Mouse (Mus musculus) layer of hippocampus, adult 18-20 months (tissue): Measurements from ENCODE around the gene Lrrc8a. TPM values are rescaled to one million over a fixed set of nuclear protein-coding genes. Genes with fewer than 3 reads are reported as not detected.

Experiments
- DNase-seq, 2 experiments: peaks; one replicate each; pipeline ENCODE4 v3.0.0; 2022; ENCODE audit warnings: low spot score in 2 of 2
- total RNA-seq, 2 experiments: library from RNA; stranded (reverse); gene quantifications; 2 replicates each; pipeline ENCODE4 v1.2.3; 2021

Lrrc8a gene
- total RNA-seq, 2 experiments from 2014 or later = 61.5 to 62.8 TPM

DNA sequence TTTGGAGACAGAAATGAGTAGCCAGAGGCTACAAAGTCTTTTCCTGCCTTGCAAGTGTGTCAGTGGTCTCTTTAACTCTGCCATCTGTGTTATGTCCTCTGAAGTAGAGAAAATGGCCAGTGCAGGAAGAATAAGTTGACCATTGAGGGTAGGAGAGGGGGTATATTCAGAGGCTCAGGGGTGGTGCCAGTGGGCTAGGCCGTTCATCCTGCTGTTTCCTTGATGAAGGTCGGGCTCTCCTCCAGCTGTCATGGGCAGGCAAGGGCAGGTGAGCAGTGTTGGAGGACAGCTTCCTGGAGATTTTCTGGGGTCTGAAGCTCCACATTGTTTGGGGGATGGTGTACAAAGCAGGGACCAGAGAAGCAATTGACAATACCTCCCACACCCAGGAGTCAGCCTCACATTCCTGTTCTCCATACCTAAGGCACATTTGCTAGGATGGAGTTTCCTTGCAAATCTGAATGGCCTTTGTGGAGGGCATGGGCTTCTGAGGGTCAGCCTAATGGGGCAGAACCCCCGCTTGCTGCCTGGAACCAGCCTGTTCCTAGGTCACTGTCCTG is 1.5 kb downstream of the Lrrc8a start:
- no peak for DNase-seq

DNA sequence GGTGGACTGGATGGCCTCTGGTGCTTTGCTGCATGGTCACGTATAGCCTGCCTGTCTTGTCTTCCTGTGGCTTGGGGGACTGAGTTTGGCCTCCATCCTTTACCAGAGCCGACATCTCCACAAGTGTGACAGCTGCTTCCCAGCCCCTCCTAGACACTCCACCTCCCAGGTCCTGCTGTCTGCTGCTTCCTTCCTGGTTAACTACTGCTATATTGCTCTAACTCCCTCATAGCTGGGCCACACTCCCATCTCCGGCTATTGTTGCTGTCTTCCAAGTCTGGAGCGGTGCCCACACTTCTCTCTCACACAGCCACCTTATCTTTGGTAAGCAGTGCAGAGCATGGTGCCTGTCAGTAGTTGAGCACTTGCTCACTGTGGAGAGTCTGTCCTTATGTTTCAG is 2.3 kb downstream of the Lrrc8a start:
- no peak for DNase-seq

DNA sequence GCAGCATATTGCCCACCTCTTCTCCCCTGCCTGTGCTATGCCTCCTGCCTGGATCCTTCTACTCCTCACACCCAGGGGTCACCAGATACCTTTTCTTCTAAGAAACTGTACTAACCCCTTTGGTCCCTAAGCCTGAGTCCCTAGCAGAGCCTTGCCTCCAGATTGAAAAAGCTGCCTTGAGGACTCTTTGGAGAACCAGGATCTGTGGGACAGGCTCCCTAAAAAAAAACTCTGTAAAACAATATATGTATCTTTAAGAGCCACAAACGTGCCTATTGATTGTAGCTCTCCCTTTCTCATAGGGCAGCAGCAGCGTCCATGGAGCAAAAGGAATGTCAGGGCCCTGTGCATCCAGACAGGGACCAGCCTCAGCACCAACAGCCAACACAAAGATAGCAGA is 2.8 kb downstream of the Lrrc8a start, which contains the start of gene Gm28035:
Gene Gm28035 (plus strand): TSS at position 301 of the 400 bp plus-strand sequence.
- DNase-seq = no peak

DNA sequence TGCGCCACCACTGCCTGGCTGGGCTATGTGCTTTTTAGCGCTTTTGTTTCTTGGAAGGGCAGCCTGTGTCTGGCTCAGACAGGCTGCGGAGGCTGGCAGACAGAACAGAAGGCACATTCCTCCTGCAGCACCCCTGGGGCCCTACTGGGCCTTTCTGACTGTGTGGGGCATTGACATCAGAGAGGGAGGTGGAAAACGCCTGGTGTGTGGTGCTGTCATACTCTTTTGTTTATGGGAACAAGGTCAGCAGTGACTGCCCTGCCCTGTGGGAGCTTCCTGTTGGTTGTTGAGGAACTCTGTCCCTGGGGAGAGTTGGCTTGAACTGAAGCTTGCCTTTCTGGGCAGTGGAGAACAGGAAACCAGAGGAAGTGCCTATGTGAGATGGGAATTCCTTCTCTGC is 5.0 kb downstream of the Lrrc8a start:
- peak in 1 of 2 experiments; percentile 43 for DNase-seq

DNA sequence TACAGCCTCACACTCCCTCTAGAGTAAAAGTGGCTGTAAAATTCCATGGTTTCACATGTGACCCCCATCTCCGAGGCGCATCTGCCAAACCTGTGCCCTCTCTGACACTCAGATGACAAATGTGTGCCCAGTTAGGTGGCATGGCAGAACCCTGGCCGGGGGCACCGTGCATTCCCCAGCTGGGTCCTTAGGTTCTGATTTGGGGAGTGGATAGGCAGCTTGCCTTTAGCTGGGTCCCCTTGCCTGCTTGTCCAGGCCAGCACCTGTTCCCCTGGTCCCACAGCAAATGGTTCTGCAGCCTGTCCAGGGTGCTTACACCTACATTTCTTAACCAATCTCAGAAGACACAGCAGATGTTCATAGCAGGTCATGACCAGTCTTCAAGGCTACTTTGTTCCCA is 5.9 kb downstream of the Lrrc8a start:
- DNase-seq = no peak

DNA sequence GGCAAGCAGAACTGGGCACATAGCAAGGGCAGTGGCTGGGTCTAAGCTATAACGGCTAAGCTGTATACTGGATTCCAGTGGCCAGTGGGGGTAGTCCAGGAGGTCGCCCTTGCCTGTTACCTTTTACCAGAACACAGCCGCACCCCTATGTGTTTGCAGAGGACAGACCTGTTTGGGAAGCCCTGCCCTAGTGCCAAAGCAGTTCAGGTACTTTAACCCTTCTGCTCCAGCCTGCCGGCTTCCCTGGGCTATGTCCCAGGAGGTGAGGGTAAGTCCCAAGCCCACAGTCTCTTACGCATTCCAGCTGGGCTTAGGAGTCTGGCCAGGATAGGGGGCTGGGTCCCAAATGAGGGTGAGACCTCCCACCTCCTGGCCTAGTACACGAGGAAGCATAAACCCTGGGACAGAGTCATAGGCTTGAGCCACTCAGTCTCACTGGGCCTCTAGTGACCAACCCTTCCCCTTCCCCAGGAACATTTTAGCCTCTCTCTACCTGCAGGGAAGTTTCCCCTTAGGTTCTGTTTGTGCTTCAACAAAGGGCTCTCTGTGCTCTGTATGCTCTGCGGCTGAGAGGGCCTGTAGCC is 7.2 kb downstream of the Lrrc8a start:
- no peak for DNase-seq

DNA sequence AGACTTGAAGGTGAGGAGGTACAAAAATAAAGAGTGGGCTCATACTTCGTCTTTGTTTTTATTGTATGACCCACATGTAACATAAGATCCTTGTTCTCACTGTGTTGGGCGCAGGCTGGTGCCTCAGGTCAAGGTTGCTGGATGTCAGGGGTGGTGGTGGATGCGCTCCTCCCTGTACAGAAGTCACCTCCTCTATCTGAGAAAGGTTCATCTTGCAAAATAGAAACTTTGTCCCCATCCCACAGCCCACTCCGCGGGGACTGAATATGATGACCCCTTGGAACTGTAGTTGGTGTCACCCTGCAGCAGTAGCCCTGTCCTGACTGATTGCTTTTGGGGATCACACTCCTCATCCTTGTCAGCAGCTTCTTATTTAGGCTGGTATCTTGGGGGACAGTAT is 9.5 kb downstream of the Lrrc8a start:
- DNase-seq = no peak

DNA sequence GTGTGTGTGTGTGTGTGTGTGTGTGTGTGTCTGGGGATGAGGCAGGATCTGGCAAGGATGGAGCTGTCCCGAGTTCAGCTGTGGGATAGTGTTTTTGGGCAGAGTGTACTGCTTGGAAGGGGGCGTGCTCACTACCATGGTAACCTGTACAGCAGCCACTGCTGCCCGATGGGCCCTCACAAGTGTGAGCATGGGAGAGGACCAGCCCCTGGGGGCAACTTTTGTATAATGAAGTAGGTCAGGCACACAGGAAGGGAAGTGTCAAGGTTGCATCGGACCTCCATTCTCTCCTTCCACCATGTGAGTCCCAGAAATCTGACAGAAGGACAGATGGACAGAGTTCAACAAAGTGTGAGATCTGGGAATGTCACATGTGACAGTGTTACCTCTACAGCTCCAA is 10.2 kb downstream of the Lrrc8a start:
- no peak for DNase-seq

DNA sequence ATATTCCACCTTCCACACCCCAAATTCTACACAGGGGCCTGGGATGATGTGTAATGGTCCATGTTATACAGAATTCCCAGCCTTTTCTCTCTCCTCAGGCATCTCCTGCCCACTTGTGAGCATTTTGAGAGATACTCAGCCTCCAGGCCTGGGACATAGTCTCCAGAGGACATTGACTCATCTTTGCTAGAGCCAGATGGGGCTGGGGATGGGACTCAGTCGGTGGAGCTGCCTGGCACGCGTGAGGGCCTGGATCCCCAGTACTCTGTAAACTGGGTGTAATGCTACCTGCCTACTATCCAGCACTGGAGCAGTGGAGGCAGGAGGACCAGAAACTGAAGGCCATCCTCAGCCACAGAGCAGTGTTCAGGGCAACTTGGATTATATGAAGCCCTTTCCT is 11.7 kb downstream of the Lrrc8a start:
- DNase-seq = no peak

DNA sequence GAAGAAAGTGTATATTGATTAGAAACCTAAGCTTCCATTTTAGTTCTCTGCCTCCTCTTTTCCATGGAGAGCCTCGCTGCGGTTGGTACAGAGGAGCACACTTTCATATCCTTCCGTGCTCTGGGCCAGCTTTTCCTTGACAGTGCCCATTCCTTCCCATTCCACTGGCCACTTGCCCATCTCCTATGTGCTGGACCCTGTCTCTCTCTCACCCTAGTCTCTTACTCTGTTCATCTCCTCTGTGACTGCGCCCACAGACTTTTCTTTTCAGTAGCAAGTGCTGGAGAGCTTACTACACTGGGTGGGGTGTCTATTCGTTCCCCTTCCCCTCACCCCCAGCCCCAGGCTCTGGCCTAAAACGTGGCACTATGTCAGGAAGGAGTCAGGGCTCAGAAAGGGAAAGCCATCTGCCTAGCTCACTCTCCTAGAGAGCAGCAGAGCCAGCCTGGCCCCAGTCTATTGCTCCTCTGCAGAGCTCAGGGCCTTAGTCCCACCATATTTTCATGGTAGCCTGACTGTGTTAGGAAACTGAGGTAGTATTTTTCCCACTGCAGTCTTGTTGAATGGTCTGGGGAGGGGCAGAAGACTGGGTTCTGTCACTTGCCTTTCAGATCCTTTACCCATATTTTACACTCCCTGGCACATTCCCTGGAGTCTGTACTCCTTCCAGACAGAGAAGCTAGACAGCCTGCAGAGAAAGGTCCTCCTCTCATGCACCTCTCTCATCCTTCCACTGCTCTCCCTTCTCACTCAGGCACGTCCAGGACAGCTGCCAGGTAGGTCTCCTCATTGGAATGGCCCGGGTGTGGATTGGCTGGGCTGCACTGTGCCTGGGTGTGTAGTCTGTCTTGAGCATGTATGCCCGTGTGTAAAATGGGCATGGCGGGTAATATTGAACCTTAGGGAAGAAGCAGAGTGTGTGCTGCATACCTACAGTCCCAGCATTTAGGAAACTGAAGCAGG is 12.9 kb downstream of the Lrrc8a start:
- no peak for DNase-seq

DNA sequence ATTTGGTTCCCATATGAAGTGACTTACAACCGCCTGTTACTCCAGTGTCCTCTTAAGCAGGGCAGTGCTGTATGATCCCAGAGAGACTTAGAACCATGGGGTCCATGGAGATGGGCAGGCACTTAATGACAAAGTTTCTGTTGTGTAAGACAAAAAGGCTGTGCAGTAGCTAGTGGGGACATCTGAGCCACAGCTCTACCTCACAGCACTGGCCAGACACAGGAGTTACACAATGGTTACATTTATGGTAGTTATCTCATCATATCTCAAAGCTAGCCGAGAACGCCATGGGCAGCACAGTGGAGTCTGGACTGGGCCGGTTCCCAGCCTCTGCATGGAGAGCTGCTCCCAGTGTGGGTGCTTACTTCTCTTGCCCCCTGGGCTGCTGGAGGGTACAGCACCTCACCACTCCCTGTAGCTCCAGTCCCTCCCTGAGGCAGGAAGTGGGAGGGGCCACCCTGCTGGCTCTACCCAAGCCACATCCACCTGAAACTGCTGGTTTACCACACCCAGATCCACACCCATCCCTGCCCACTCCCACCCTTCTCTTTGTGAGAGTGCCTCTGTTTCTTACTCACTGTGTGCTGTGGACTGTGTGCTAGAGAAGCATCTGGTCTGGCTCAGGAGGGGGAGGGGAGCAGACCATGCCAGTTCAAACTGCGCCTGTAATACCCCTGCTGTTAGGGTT is 14.0 kb downstream of the Lrrc8a start:
- DNase-seq = no peak

DNA sequence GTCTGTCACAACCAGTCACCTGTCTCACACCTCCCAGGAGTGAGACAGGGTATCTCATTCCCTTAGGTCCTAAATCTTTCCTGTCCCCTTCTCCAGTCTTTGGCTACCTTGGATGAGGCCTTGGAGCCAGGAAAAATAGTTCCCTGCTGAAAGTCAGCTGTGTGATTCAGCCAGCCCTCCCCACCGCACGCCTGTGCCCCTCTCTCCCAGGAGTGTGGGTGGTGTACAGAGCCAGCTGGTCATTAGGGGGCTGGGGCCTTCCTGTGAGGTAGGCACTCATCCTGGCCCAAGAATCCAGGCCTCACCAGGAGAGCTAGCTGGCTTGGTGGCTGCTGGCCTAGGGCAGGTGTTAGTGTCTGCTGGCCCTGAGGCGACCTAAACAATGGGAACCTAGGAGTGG is 15.0 kb downstream of the Lrrc8a start:
- DNase-seq = no peak

DNA sequence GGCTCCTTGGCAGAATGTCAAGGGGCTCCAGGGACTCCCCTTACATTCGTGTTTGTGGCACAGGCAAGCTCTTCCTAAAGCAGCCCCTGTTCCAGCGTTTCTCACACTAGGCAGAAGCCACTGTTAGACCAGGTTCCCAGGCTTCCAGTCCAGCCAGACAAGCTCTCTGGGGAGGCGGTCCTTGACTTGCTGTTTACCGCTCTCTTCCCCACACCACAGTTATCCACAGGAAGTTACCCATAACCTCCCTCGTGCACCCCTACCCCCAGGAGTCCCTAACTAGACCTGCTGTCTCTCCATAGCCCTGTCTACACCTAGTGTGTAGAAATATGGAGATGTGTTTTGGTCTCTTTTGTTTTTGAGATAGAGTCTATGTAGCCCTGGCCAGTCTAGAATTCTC is 16.3 kb downstream of the Lrrc8a start:
- no peak for DNase-seq

DNA sequence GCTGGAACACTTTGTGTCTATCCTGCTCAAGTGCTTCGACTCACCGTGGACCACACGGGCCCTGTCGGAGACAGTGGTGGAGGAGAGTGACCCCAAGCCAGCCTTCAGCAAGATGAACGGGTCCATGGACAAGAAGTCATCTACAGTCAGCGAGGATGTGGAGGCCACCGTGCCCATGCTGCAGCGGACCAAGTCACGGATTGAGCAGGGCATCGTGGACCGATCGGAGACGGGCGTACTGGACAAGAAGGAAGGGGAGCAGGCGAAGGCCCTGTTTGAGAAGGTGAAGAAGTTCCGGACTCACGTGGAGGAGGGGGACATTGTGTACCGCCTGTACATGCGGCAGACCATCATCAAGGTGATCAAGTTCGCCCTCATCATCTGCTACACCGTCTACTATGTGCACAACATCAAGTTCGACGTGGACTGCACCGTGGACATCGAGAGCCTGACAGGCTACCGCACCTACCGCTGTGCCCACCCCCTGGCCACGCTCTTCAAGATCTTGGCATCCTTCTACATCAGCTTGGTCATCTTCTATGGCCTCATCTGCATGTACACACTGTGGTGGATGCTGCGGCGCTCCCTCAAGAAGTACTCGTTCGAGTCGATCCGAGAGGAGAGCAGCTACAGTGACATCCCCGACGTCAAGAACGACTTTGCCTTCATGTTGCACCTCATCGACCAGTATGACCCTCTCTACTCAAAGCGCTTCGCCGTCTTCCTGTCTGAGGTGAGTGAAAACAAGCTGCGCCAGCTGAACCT is 18.3 kb downstream of the Lrrc8a start:
- DNase-seq = no peak

DNA sequence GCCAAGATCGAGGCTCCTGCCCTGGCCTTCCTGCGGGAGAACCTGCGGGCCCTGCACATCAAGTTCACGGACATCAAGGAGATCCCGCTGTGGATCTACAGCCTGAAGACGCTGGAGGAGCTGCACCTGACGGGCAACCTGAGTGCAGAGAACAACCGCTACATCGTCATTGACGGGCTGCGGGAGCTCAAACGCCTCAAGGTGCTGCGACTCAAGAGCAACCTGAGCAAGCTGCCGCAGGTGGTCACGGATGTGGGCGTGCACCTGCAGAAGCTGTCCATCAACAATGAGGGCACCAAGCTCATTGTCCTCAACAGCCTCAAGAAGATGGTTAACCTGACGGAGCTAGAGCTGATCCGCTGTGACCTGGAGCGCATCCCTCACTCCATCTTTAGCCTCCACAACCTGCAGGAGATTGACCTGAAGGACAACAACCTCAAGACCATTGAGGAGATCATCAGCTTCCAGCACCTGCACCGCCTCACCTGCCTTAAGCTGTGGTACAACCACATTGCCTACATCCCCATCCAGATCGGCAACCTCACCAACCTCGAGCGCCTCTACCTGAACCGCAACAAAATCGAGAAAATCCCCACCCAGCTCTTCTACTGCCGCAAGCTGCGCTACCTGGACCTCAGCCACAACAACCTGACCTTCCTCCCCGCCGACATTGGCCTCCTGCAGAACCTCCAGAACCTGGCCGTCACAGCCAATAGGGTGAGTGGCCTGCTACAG is 19.3 kb downstream of the Lrrc8a start:
- no peak for DNase-seq

DNA sequence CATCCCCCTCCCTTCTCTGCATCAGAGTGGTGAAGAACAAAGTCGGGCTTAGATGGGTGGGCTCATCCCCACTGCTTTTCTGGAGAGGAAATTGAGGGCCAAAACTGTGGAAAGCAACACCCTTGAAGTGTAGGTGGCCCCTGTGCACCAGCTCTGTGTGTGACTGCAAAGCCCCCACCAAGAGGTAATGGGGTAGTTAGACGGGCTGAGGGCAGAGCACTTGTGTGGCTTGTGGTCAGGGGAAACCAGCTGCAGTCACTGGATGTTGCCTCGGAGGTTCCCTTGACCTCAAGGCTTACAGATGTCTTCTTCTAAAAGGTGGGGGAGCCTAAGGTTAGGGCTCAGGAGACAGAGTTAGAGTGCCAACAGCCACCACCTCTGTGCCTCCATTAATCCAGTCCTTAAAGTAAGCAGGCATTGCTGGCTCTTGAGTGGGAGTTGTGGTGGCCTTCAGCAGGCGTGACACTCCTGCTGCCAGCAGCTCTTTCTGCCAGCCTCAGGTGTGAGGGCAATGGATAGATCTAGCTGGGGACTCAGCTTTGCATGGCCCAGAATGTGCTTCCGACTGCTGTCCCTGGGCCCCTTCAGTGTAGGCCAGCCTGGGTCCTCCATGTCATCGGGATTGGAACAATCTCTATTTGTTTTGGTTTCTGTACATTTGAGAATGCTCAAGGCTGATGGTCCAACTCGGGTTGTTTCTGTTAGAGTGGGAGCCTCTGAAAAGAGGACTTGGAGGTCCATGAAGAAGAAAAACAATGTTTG is 20.4 kb downstream of the Lrrc8a start:
- no peak for DNase-seq

DNA sequence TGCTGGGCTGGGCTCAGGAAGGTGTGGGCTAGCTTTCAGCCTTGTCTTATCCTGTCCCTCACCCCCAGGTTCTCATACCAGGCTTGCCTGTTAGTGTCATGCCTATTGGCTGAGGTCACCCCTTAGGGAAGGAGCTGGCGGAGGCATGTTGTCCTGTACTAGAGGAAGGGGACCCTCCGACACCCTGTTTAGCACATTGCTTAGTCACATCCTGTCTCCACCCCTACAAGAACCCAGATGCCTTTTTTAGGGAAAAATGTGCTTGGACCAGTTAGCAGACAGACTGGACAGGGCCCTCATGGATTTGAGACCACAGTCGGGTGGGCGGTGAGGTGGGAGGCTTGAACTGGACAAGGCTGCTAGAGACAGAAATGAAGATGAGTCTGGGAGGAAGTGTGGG is 21.1 kb downstream of the Lrrc8a start:
- no peak for DNase-seq

DNA sequence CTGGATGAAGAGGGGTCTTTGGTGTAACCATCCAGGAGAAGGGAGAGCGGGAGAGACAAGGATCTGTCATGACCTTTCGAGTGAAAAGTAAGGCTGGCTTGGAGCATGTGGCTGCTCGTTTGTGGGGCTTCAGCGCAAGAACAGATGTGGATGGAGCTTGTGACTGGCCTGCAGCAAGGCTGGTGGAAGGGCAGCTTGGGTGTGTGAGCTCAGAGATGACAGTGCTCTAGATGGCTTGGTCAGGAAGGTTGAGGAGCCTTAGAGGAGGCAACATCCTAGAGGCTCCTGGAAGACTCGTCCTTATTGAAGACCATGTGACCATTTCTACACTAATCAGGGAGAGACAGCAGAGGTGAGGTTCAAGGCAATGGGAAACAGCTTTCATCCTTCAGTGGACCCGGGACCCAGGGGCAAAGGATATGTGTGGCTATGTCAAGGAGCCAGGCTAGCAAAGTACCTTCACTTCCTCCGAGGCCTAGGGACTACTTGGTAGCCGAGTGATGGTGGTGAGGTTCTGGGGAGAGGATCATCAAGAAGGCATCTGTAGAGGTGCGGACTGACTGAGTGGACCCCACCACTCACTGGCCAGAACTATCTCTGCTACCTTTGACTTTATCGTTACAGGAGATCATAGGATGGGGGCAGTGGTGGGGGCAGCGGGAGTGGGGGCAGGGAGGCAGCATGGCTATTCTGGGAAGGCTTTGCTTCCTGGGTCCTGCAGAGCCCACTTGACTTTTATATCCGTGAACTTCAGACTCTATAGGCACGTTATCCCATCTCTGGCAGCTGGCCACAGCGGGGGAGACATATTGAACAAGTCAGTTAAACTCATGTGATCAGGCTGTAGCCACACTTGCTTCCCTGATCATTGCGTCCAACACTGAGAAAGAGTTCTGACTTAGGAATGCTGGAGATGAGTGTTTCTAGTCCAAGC is 21.9 kb downstream of the Lrrc8a start:
- DNase-seq = no peak
